Mouse (Mus musculus) hindbrain, embryonic 15.5 days (tissue): ENCODE data around the gene Fam171a1. TPM values are rescaled to one million over a fixed set of nuclear protein-coding genes. Genes with fewer than 3 reads are reported as not detected.
A peak's percentile ranks its signal among the peaks of the same experiment; 100 is the strongest.

Source experiments
- ATAC-seq: fragments of 200-750 bp; cut with Nextera tagmentation; 2 replicates; pipeline ENCODE4 v1.8.0; 2017; ENCODE audit warnings: low read depth, moderate number of reproducible peaks, moderate TSS enrichment; ENCODE audit not compliant: low FRiP score
- H3K27ac ChIP-seq: fragments of 300-500 bp; sonication (generic); replicated peaks from 2 replicates; pipeline ENCODE4 v1.5.1; 2015; ENCODE audit warnings: mild to moderate bottlenecking, inconsistent platforms
- H3K27me3 ChIP-seq: fragments of 300-500 bp; sonication (generic); 2 replicates; pipeline ENCODE4 v1.6.1; 2015; ENCODE audit warnings: control low read depth, inconsistent platforms
- H3K36me3 ChIP-seq: fragments of 300-500 bp; sonication (generic); 2 replicates; pipeline ENCODE4 v1.6.1; 2015; ENCODE audit warnings: control low read depth, inconsistent platforms
- H3K4me1 ChIP-seq: fragments of 300-500 bp; sonication (generic); replicated peaks from 2 replicates; pipeline ENCODE4 v1.6.1; 2015; ENCODE audit warnings: control low read depth, inconsistent platforms
- H3K4me2 ChIP-seq: fragments of 300-500 bp; sonication (generic); 2 replicates; pipeline ENCODE4 v1.6.1; 2015; ENCODE audit warnings: moderate library complexity, mild to moderate bottlenecking, inconsistent platforms
- H3K4me3 ChIP-seq: fragments of 300-500 bp; sonication (generic); 2 replicates; pipeline ENCODE4 v1.5.1; 2015; ENCODE audit warnings: mild to moderate bottlenecking, inconsistent platforms
- H3K9ac ChIP-seq: fragments of 300-500 bp; sonication (generic); 2 replicates; pipeline ENCODE4 v1.6.1; 2015; ENCODE audit warnings: inconsistent platforms
- H3K9me3 ChIP-seq: fragments of 300-500 bp; sonication (generic); 2 replicates; pipeline ENCODE4 v1.6.1; 2016; ENCODE audit warnings: control low read depth, inconsistent platforms
- WGBS: fragments of 180-500 bp; shearing (Covaris S2); methylation state at CpG from one replicate; pipeline ENCODE4 v1.1.7; 2015; 5-methylcytosine and 5-hydroxymethylcytosine counted together
- polyA plus RNA-seq: library from polyadenylated mRNA; unstranded; fragments of >200 nt; fragmentation: Nextera tagmentation; extraction: Ambion mirVana; gene quantifications from 2 replicates; pipeline ENCODE4 v1.2.1, GENCODE M21; 2015

The Fam171a1 gene
- polyA plus RNA-seq, 1 experiment from 2014 or later: 49.5 TPM

GRCm38 (mm10) chr2:3139578-3139977 is 25.6 kb downstream of the Fam171a1 start:
- WGBS: 15% methylated on average over 3 of the region's 3 CpGs
- Histone ChIP-seq H3K27me3 (no peaks in the 10 kb centered on the region), H3K4me2 (no peak overlapping the region), H3K27ac (no peak overlapping the region), H3K9ac (no peak overlapping the region), H3K9me3 (no peaks in the 10 kb centered on the region), H3K4me1 (peaks cover 40% of the 10 kb centered on the region), H3K4me3 (no peak overlapping the region), H3K36me3 (no peaks in the 10 kb centered on the region)
- ATAC-seq: no peak

DNA sequence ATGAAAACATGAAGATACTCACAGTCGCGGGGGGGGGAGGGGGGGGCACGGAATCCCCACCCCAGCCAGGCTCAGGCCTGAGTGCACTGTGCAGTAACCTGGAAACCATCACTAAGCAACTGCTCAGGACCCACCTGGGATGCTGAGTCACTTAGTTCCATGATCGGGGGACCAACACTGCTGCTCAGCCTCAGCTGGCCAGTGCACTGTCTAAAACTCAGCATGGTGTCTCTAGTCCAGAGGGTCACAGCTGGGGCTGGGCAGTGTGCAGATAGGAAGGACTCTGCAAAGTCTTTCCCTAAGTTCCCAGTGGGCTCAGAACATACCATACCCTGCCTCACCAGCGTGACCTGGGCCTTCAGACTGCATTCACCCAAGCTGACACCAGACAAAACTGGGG is 26.6 kb downstream of the Fam171a1 start:
- 50% methylated on average over 5 of the region's 5 CpGs for WGBS
- ATAC-seq: no peak

GRCm38 (mm10) chr2:3141804-3142203 is 27.8 kb downstream of the Fam171a1 start:
- WGBS: 86% methylated on average over 4 of the region's 4 CpGs
- ATAC-seq: no peak
- Histone ChIP-seq H3K27me3 (no peaks in the 10 kb centered on the region), H3K36me3 (no peaks in the 10 kb centered on the region), H3K4me3 (no peak overlapping the region), H3K4me2 (no peak overlapping the region), H3K27ac (no peak overlapping the region), H3K4me1 (peaks cover 28% of the 10 kb centered on the region), H3K9me3 (no peaks in the 10 kb centered on the region), H3K9ac (no peak overlapping the region)

More for the DNA sequence above, 26.6 kb downstream of the Fam171a1 start:
- no peak overlapping the region for H3K4me3 ChIP-seq
- H3K4me2 ChIP-seq: no peak overlapping the region
- no peak overlapping the region for H3K9ac ChIP-seq
- H3K9me3 ChIP-seq: no peaks in the 10 kb centered on the region
- H3K36me3 ChIP-seq: no peaks in the 10 kb centered on the region
- no peaks in the 10 kb centered on the region for H3K27me3 ChIP-seq
- H3K27ac ChIP-seq: no peak overlapping the region
- H3K4me1 ChIP-seq: peaks cover 31% of the 10 kb centered on the region

DNA sequence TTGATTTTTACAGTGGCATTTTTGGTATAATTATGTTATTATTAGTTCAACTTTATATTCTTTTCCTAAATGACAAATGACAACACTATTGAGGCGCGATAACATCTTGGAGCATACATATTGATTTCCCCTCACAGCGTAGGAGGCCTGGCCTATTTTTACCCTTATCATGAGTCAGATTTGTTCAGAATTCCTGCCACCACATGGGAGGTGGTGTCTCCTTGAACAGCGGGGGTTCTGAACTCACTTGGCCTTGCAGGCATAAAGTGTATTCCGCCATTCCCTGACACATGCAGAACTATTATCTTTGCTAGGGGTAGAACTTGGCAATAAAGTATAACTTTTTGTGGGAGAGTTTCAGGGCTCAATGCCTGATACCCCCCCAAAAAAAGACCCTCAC is 30.3 kb downstream of the Fam171a1 start:
- Histone ChIP-seq H3K27me3 (no peaks in the 10 kb centered on the region), H3K4me1 (0 out of 2 replicates have a peak, but pooled peaks cover 15% of the 10 kb centered on the region), H3K27ac (no peak overlapping the region), H3K4me3 (no peak overlapping the region), H3K4me2 (no peak overlapping the region), H3K9ac (no peak overlapping the region), H3K36me3 (no peaks in the 10 kb centered on the region), H3K9me3 (no peaks in the 10 kb centered on the region)
- ATAC-seq: no peak
- WGBS: 83% methylated on average over 5 of the region's 5 CpGs

DNA sequence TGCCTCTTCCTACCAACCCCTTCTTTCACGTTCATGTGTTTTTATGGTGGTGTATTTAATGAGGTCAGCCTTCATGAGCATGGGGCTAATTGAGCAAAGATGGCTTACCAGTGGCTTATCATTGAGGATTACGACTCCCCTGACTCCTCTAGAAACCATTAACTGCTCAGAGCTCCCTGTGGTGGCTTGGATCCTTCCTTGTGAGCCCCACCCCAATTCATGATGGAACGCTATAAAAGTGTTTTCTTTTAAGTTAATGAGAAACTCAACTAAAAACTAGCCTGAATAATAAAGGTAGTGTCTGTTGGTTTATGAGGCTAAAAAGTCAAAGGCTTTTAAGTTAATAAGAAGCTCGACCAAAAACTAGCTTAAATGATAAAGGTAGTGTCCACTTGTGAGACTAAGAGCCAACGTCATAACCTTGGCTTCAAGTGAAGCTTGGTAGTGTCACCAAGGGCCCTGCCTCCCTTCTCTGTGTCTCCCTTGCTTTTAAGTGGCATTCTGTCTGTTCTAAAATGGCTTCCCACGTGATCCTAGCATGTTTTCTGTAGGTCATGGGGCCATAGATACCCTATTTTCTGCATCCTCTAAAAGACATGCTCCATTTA is 33.6 kb downstream of the Fam171a1 start:
- peaks cover 14% of the 10 kb centered on the region; the same call in 1 of the 2 replicates for H3K4me1 ChIP-seq
- no peak overlapping the region for H3K4me2 ChIP-seq
- H3K4me3 ChIP-seq: no peak overlapping the region
- no peak overlapping the region for H3K27ac ChIP-seq
- H3K9me3 ChIP-seq: no peaks in the 10 kb centered on the region
- no peak for ATAC-seq
- WGBS: 81% methylated on average over 6 of the region's 6 CpGs
- no peaks in the 10 kb centered on the region for H3K36me3 ChIP-seq
- no peaks in the 10 kb centered on the region for H3K27me3 ChIP-seq
- H3K9ac ChIP-seq: no peak overlapping the region

GRCm38 (mm10) chr2:3148731-3149130 is 34.7 kb downstream of the Fam171a1 start:
- peaks cover 10% of the 10 kb centered on the region; the same call in 1 of the 2 replicates for H3K4me1 ChIP-seq
- WGBS: 94% methylated on average over 8 of the region's 8 CpGs
- no peak overlapping the region for H3K9ac ChIP-seq
- no peaks in the 10 kb centered on the region for H3K27me3 ChIP-seq
- H3K27ac ChIP-seq: no peak overlapping the region
- no peaks in the 10 kb centered on the region for H3K9me3 ChIP-seq
- ATAC-seq: no peak
- no peak overlapping the region for H3K4me2 ChIP-seq
- H3K36me3 ChIP-seq: no peaks in the 10 kb centered on the region
- no peak overlapping the region for H3K4me3 ChIP-seq

GRCm38 (mm10) chr2:3150324-3150723 is 36.3 kb downstream of the Fam171a1 start:
- H3K27ac ChIP-seq: no peak overlapping the region
- no peaks in the 10 kb centered on the region for H3K27me3 ChIP-seq
- ATAC-seq: no peak
- H3K4me1 ChIP-seq: peaks cover 18% of the 10 kb centered on the region
- H3K9me3 ChIP-seq: no peaks in the 10 kb centered on the region
- H3K36me3 ChIP-seq: no peaks in the 10 kb centered on the region
- WGBS: 79% methylated on average over 5 of the region's 5 CpGs
- no peak overlapping the region for H3K4me2 ChIP-seq
- no peak overlapping the region for H3K4me3 ChIP-seq
- H3K9ac ChIP-seq: no peak overlapping the region

- Histone ChIP-seq H3K4me3 (no peak overlapping the region), H3K36me3 (no peaks in the 10 kb centered on the region), H3K9me3 (no peaks in the 10 kb centered on the region), H3K4me2 (no peak overlapping the region), H3K9ac (no peak overlapping the region), H3K27ac (no peak overlapping the region), H3K4me1 (peaks cover 23% of the 10 kb centered on the region), H3K27me3 (no peaks in the 10 kb centered on the region)
- whole genome bisulfite sequencing: 69% methylated on average over 3 of the region's 3 CpGs
- no peak for ATAC-seq
Measured at GRCm38 (mm10) chr2:3151336-3151735, 37.3 kb downstream of the Fam171a1 start.

GRCm38 (mm10) chr2:3154091-3154665 is 40.2 kb downstream of the Fam171a1 start:
- no peak for ATAC-seq

DNA sequence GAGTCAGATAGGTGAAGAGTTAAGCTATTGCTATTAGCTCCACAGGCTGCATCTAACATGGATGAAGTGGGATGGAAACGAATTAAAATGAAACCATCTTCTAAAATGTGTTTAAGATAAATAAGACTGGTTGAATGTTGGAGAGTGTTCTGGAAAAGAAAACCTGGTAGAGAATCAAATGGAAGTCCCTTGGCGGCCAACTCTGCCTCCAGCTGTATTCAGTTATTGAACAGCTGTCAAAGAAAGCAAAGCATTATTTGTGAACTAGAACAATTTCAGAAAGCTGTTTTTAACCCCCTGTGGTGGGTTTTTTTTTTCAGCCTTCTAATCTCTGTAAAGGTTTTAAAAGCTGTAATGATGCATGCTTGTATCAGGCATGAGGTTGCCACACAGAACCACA is 41.0 kb downstream of the Fam171a1 start:
- Histone ChIP-seq H3K4me3 (no peak overlapping the region), H3K27me3 (no peaks in the 10 kb centered on the region), H3K4me2 (no peak overlapping the region), H3K9ac (no peak overlapping the region), H3K9me3 (no peaks in the 10 kb centered on the region), H3K4me1 (peaks cover 26% of the 10 kb centered on the region), H3K27ac (peak overlapping the region; percentile 53), H3K36me3 (no peaks in the 10 kb centered on the region)
- no peak for ATAC-seq
- 55% methylated on average over 2 of the region's 2 CpGs for WGBS

More at GRCm38 (mm10) chr2:3154091-3154665, 40.2 kb downstream of the Fam171a1 start:
- H3K9me3 ChIP-seq: no peaks in the 10 kb centered on the region
- H3K36me3 ChIP-seq: no peaks in the 10 kb centered on the region
- no peak overlapping the region for H3K4me2 ChIP-seq
- 81% methylated on average over 1 of the region's 1 CpGs for WGBS
- H3K4me3 ChIP-seq: no peak overlapping the region
- H3K27me3 ChIP-seq: no peaks in the 10 kb centered on the region
- peaks cover 26% of the 10 kb centered on the region for H3K4me1 ChIP-seq
- no peak overlapping the region for H3K9ac ChIP-seq
- H3K27ac ChIP-seq: no peak overlapping the region

DNA sequence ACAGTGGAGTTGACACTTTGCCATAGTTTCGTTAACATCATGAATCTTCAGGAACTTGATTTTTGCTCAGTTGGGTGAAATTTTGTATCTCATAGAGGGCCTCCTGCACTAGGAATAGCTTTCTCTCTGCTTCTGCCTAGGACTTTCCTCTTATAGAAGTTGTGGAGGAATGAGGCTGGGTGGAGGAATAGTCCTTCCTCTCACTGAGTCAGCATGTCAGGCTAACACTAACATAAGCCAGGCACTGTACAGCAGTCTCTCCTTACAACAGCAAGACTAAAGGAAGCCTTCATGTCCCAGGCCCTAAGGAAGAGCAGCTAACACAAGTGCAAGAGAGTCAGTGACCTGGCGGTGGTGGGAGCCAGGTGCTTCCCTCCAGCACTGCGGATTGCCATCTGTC is 43.0 kb downstream of the Fam171a1 start:
- no peak for ATAC-seq
- peaks cover 16% of the 10 kb centered on the region for H3K4me1 ChIP-seq
- WGBS: 86% methylated on average over 3 of the region's 3 CpGs
- no peak overlapping the region for H3K4me2 ChIP-seq
- H3K27ac ChIP-seq: no peak overlapping the region
- H3K27me3 ChIP-seq: no peaks in the 10 kb centered on the region
- H3K9ac ChIP-seq: no peak overlapping the region
- no peaks in the 10 kb centered on the region for H3K9me3 ChIP-seq
- H3K36me3 ChIP-seq: no peaks in the 10 kb centered on the region
- H3K4me3 ChIP-seq: no peak overlapping the region

DNA sequence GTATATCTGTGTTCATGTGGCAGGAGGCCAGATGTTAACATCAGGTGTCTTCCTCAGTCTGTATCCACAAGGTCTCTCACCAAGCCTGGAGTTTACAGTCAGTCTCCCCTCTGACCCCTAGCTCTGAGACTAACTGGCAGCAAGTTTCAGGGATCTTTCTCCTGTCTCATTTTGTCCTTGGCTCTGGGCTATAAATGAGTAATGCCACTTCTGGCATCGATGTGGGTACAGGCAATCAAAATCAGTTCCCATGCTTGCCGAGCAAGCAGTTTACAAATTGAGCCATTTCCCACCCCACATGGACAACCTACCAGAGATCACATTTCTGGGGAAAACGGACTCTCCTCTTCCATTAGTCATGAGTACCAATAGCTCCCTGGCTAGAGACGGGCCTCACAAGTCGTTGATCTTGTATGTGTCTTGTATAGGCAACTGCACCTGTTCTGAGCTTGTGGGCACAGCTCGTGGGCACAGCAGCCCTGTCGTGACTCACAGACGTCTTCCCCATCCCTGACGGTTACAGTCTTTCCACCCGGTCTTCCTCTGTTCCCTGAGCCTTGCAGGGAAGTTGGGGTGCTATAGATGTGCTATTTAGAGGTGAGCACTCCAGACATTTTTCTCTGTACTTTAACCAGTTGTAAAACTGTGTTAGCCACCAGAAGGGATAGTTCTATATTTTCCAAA is 43.8 kb downstream of the Fam171a1 start:
- H3K4me1 ChIP-seq: peaks cover 16% of the 10 kb centered on the region
- H3K9ac ChIP-seq: no peak overlapping the region
- no peaks in the 10 kb centered on the region for H3K36me3 ChIP-seq
- 76% methylated on average over 10 of the region's 10 CpGs for WGBS
- no peak for ATAC-seq
- no peaks in the 10 kb centered on the region for H3K27me3 ChIP-seq
- no peak overlapping the region for H3K27ac ChIP-seq
- H3K9me3 ChIP-seq: no peaks in the 10 kb centered on the region
- H3K4me3 ChIP-seq: no peak overlapping the region
- no peak overlapping the region for H3K4me2 ChIP-seq
